Mouse (Mus musculus) 416B (cell line): ENCODE measurements around the gene Clcnkb.

Experiments used
- DNase-seq: peaks from one replicate; pipeline ENCODE4 v3.0.0; 2011; ENCODE audit warnings: low read depth

The Clcnkb gene

GRCm38 (mm10) chr4:141404518-141405313 is 11.1 kb downstream of the Clcnkb start:
- DNase-seq = peak; percentile 80

- DNase-seq = no peak
Observed at GRCm38 (mm10) chr4:141400171-141400570, 15.6 kb downstream of the Clcnkb start.

- no peak for DNase-seq
Observed at GRCm38 (mm10) chr4:141398545-141398944, 17.3 kb downstream of the Clcnkb start, which contains the start of gene Clcnka. Clcnka (minus strand) TSS chr4:141398724.

GRCm38 (mm10) chr4:141397861-141398260 is 18.0 kb downstream of the Clcnkb start:
- DNase-seq = no peak

GRCm38 (mm10) chr4:141394751-141395150 is 21.1 kb downstream of the Clcnkb start:
- DNase-seq = no peak

GRCm38 (mm10) chr4:141391293-141391692 is 24.5 kb downstream of the Clcnkb start:
- DNase-seq = no peak

- DNase-seq = no peak
Observed at GRCm38 (mm10) chr4:141389366-141390150, 26.3 kb downstream of the Clcnkb start.

- DNase-seq = no peak
Observed at GRCm38 (mm10) chr4:141387933-141388332, 27.9 kb downstream of the Clcnkb start.

- DNase-seq = peak; percentile 85
Observed at GRCm38 (mm10) chr4:141387093-141387784, 28.6 kb downstream of the Clcnkb start.

- peak; percentile 19 for DNase-seq
Observed at GRCm38 (mm10) chr4:141386150-141386549, 29.7 kb downstream of the Clcnkb start.

- DNase-seq = peak; percentile 77
Observed at GRCm38 (mm10) chr4:141385275-141385674, 30.5 kb downstream of the Clcnkb start.

GRCm38 (mm10) chr4:141382406-141382805 is 33.4 kb downstream of the Clcnkb start:
- DNase-seq = no peak

GRCm38 (mm10) chr4:141379674-141380073 is 36.1 kb downstream of the Clcnkb start:
- DNase-seq = no peak

GRCm38 (mm10) chr4:141372426-141372825 is 43.4 kb downstream of the Clcnkb start:
- no peak for DNase-seq

GRCm38 (mm10) chr4:141367997-141368791 is 47.6 kb downstream of the Clcnkb start, which contains the start of gene Fam131c:
Fam131c (plus strand) TSS chr4:141368220.
- DNase-seq = no peak

- peak; percentile 15 for DNase-seq
Observed at GRCm38 (mm10) chr4:141365876-141366275, 49.9 kb downstream of the Clcnkb start.

- DNase-seq = no peak
Observed at GRCm38 (mm10) chr4:141365126-141365525, 50.7 kb downstream of the Clcnkb start.

- peak; percentile 78 for DNase-seq
Observed at GRCm38 (mm10) chr4:141362937-141363548, 52.8 kb downstream of the Clcnkb start.

GRCm38 (mm10) chr4:141360846-141361245 is 55.0 kb downstream of the Clcnkb start:
- peak; percentile 70 for DNase-seq

GRCm38 (mm10) chr4:141359222-141359621 is 56.6 kb downstream of the Clcnkb start:
- DNase-seq = no peak

- no peak for DNase-seq
Observed at GRCm38 (mm10) chr4:141357811-141358210, 58.0 kb downstream of the Clcnkb start.
